Mouse (Mus musculus) bone marrow macrophage, adult 2 months (primary cell): ENCODE data around the gene Pum2. TPM values are rescaled to one million over a fixed set of nuclear protein-coding genes. Genes with fewer than 3 reads are reported as not detected.
"Not testable (repeated sequence)": the region's sequence is repeated elsewhere in the genome, so short reads cannot be mapped to it uniquely, and the experiment has no call there.

Experiments used
- H3K27ac ChIP-seq: 2 replicates; pipeline ENCODE4 v1.5.1; 2012; ENCODE audit warnings: low read depth, low read length; ENCODE audit not compliant: insufficient read depth
- H3K4me1 ChIP-seq: 2 replicates; pipeline ENCODE4 v1.6.1; 2012; ENCODE audit warnings: low read length; ENCODE audit not compliant: control insufficient read depth, insufficient read depth
- H3K4me3 ChIP-seq: 2 replicates; pipeline ENCODE4 v1.5.1; 2012; ENCODE audit warnings: mild to moderate bottlenecking, low read length, moderate library complexity; ENCODE audit not compliant: insufficient read depth
- CTCF ChIP-seq: IDR thresholded peaks from 2 replicates; pipeline ENCODE4 v1.5.1; 2012; ENCODE audit warnings: low read depth, mild to moderate bottlenecking, low read length, moderate library complexity
- POLR2A ChIP-seq: IDR thresholded peaks from 2 replicates; pipeline ENCODE4 v1.6.1; 2012; ENCODE audit warnings: mild to moderate bottlenecking, low read depth, low read length, borderline replicate concordance
- polyA plus RNA-seq: library from polyadenylated mRNA; stranded (reverse); fragments of >200 nt; gene quantifications from 2 replicates; pipeline ENCODE4 v1.2.4, GENCODE M21; 2012; ENCODE audit not compliant: missing spikeins, insufficient read depth, insufficient read length

The Pum2 gene
- polyA plus RNA-seq, result 90.6 and 99.6 TPM in 2 replicates

- TF ChIP-seq POLR2A (no peak), CTCF (no peak)
- Histone ChIP-seq H3K4me1 (peaks cover 19% of the 10 kb centered on the region), H3K27ac (peak within 1 kb of the TSS; percentile 93), H3K4me3 (peak within 1 kb of the TSS; percentile 94)
These were observed at the start of gene Pum2 for GRCm38 (mm10) chr12:8673974-8674306. Gene Pum2, plus strand, starts transcription at chr12:8674134.

GRCm38 (mm10) chr12:8629537-8629936 is 44.4 kb upstream of the Pum2 start:
- TF ChIP-seq CTCF, result no peak
- no peak for TF ChIP-seq POLR2A
- H3K4me1 ChIP-seq, result no peaks in the 10 kb centered on the region
- H3K4me3 ChIP-seq, result no peak overlapping the region

GRCm38 (mm10) chr12:8631691-8632090 is 42.2 kb upstream of the Pum2 start:
- no peaks in the 10 kb centered on the region for H3K4me1 ChIP-seq
- H3K27ac ChIP-seq, result no peak overlapping the region
- no peak for TF ChIP-seq POLR2A
- TF ChIP-seq CTCF, result no peak
- no peak overlapping the region for H3K4me3 ChIP-seq

More at GRCm38 (mm10) chr12:8629537-8629936, 44.4 kb upstream of the Pum2 start:
- H3K27ac ChIP-seq, result no peak overlapping the region

- Histone ChIP-seq H3K4me1 (no peaks in the 10 kb centered on the region), H3K27ac (no peak overlapping the region), H3K4me3 (no peak overlapping the region)
- TF ChIP-seq POLR2A, result no peak
- TF ChIP-seq CTCF, result no peak
These were observed 41.1 kb upstream of the Pum2 start for GRCm38 (mm10) chr12:8632737-8633365.

- Histone ChIP-seq H3K4me1 (no peaks in the 10 kb centered on the region), H3K4me3 (no peak overlapping the region), H3K27ac (no peak overlapping the region)
- TF ChIP-seq CTCF (no peak), POLR2A (no peak)
These were observed 39.6 kb upstream of the Pum2 start for GRCm38 (mm10) chr12:8634306-8634705.

DNA sequence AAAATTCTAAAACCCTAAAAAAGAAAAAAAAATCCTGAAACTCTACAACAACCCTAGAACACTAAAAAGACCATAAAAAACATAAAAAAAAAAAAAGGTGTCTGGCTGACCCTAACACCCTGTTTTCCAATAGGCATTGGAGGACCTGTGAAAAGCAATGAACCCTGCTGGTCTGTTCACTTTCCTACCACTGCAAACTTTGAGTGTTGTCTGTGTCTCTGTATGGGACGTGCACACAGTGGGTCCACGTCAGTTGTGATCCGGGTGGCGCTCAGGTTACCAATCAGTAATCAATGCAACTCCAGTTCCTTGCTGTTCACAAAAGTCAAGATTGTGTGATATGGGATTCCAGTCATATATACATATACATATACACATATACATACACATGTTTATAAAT is 38.4 kb upstream of the Pum2 start:
- TF ChIP-seq POLR2A, result no peak
- TF ChIP-seq CTCF, result no peak
- Histone ChIP-seq H3K4me3 (no peak overlapping the region), H3K27ac (no peak overlapping the region), H3K4me1 (no peaks in the 10 kb centered on the region)

- no peak overlapping the region for H3K4me3 ChIP-seq
- peaks cover 2% of the 10 kb centered on the region for H3K4me1 ChIP-seq
- H3K27ac ChIP-seq, result peak overlapping the region; percentile 41
- no peak for TF ChIP-seq POLR2A
- no peak for TF ChIP-seq CTCF
These were observed 37.0 kb upstream of the Pum2 start for GRCm38 (mm10) chr12:8636945-8637344.

GRCm38 (mm10) chr12:8638411-8639087 is 35.4 kb upstream of the Pum2 start:
- H3K4me3 ChIP-seq, H3K4me1 ChIP-seq, H3K27ac ChIP-seq: not testable (repeated sequence)
- TF ChIP-seq CTCF, result peak; percentile 53

DNA sequence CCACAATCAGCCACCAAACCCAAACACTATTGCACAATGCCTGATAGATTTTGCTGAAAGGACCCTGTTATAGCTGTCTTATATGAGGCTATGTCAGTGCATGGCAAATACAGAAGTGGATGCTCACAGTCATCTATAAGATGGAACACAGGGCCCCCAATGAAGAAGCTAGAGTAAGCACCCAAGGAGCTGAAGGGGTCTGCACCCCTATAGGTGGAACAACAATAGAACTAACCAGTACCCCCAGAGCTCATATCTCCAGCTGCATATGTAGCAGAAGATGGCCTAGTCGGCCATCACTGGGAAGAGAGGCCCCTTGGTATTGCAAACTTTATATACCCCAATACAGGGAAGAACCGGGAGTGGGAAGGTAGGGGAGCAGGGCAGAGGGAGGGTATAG is 33.7 kb upstream of the Pum2 start:
- not testable (repeated sequence) for H3K4me1 ChIP-seq, H3K27ac ChIP-seq
- H3K4me3 ChIP-seq, result peak overlapping the region; percentile 61

DNA sequence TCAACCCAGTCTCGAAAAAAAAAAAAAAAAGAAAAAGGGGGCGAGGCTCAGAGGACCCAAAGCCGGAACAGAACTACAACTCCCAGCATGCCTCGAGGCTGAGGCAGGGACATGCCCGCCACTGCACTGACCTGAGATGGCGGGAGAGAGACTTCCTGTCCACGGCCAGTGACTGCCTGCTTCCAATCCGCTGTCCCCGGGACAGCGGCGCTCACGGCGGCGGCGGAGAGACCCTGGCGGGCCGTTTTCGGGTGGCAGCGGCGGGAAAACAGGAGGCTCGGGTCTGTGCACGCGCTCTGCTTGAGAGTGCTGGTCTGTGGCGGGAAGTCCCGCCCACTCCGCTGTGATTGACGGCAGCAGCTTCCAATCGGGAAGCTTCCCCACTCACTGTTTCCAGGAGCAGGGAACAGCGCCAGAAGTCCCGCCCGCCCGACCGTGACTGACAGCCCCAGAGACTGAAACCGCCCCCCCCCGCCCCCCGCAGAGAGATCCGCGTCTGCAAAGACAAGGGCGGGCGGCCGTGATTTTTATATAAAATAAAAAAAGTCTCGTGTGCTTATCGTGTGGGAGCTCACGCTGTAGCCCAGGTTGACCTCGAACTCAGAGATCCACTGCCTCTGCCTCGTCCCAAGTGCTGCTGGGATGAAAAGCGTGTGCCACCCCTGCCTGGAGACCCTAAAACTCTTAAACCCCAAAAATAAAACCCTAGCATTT is 33.1 kb upstream of the Pum2 start:
- no peak for TF ChIP-seq POLR2A
- no peak for TF ChIP-seq CTCF

More for the DNA sequence above, 33.1 kb upstream of the Pum2 start:
- Histone ChIP-seq H3K27ac (peak overlapping the region; percentile 87), H3K4me1 (peaks cover 2% of the 10 kb centered on the region), H3K4me3 (peak overlapping the region; percentile 78)
